8 mouse cellular contexts compared by ENCODE assay signal in the genomic region with DNA sequence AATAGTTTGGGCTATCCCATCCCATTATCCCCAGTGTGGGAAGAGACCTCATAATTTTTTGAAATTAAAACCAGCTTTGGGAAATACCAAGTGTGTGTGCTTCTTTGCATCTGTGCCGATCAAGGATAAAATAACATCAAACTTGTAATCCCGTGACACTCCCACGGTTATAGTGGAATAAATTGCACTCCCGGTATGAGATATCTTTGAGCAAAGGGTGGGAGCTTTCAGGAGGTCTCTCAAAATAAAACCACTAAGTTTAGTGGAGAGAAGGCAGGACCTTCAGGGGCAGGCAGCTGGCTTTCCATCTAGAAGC. TPM values are rescaled to one million over a fixed set of nuclear protein-coding genes. Genes with fewer than 3 reads are reported as not detected.
DNase-seq lines count a peak whose midpoint lies in the region; ATAC-seq and TF ChIP-seq lines count a peak whose summit lies in the region.

No protein-coding gene starts in this region.

- no peak for ATAC-seq in erythroblast, adult 5-6 weeks (replicated peaks; ENCODE audit: low FRiP score, poor library complexity, severe bottlenecking)
- no peak for ATAC-seq in neural tube, embryonic 11.5 days (ENCODE audit: insufficient read depth, low FRiP score, low TSS enrichment)
- ATAC-seq in limb, embryonic 14.5 days (ENCODE audit: low FRiP score, low read depth): no peak
- ATAC-seq in stomach, embryonic 14.5 days (ENCODE audit: insufficient number of reproducible peaks, insufficient read depth, low FRiP score, low read depth): no peak

- no peak for DNase-seq in neural tube, embryonic 11.5 days (ENCODE audit: low spot score)
- no peak for DNase-seq in neural tube, embryonic 10.5 days (ENCODE audit: extremely low spot score, low spot score)
- no peak for DNase-seq in limb, embryonic 14.5 days (ENCODE audit: low spot score)
- no peak for DNase-seq in urinary bladder, postnatal 25 days (ENCODE audit: low spot score)
- DNase-seq in Muller cell, postnatal 12 days (ENCODE audit: inconsistent ontology term): no peak

- no peaks in the 10 kb centered on the region for H3K9me3 ChIP-seq in erythroblast, embryonic 14.5 days (ENCODE audit: control insufficient read depth, low read length)
- no peaks in the 10 kb centered on the region for H3K9me3 ChIP-seq in neural tube, embryonic 11.5 days (ENCODE audit: control insufficient read depth, low read length)
- H3K9me3 ChIP-seq in limb, embryonic 14.5 days (ENCODE audit: control insufficient read depth, low read length): no peaks in the 10 kb centered on the region
- H3K9me3 ChIP-seq in stomach, embryonic 14.5 days (ENCODE audit: control insufficient read depth, low read depth, low read length): no peaks in the 10 kb centered on the region

- peaks cover 79% of the 10 kb centered on the region for H3K4me1 ChIP-seq in erythroblast, embryonic 14.5 days (ENCODE audit: control insufficient read depth)
- peaks cover 4% of the 10 kb centered on the region; the same call in 1 of the 2 replicates for H3K4me1 ChIP-seq in neural tube, embryonic 11.5 days (ENCODE audit: control insufficient read depth, insufficient read depth, low read length)
- H3K4me1 ChIP-seq in limb, embryonic 14.5 days (ENCODE audit: control insufficient read depth, insufficient read depth, low read length): peaks cover 22% of the 10 kb centered on the region
- peaks cover 18% of the 10 kb centered on the region; the same call in 1 of the 2 replicates for H3K4me1 ChIP-seq in stomach, embryonic 14.5 days (ENCODE audit: control insufficient read depth, insufficient read depth, low read length)

- H3K36me3 ChIP-seq in erythroblast, embryonic 14.5 days (ENCODE audit: control insufficient read depth): peaks cover 33% of the 10 kb centered on the region
- H3K36me3 ChIP-seq in neural tube, embryonic 11.5 days (ENCODE audit: control insufficient read depth, insufficient read depth, low read length): no peaks in the 10 kb centered on the region
- H3K36me3 ChIP-seq in limb, embryonic 14.5 days (ENCODE audit: control insufficient read depth, insufficient read depth, low read length): peaks cover 11% of the 10 kb centered on the region
- peaks cover 5% of the 10 kb centered on the region; the same call in 1 of the 2 replicates for H3K36me3 ChIP-seq in stomach, embryonic 14.5 days (ENCODE audit: control insufficient read depth, insufficient read depth, low read length)

- no peaks in the 10 kb centered on the region for H3K27me3 ChIP-seq in erythroblast, embryonic 14.5 days (ENCODE audit: control insufficient read depth)
- no peaks in the 10 kb centered on the region for H3K27me3 ChIP-seq in neural tube, embryonic 11.5 days (ENCODE audit: control insufficient read depth, insufficient read depth, low read length)
- H3K27me3 ChIP-seq in limb, embryonic 14.5 days (ENCODE audit: control insufficient read depth, insufficient read depth, low read length): no peaks in the 10 kb centered on the region
- no peaks in the 10 kb centered on the region for H3K27me3 ChIP-seq in stomach, embryonic 14.5 days (ENCODE audit: control insufficient read depth, insufficient read depth, low read length)

- H3K4me2 ChIP-seq in neural tube, embryonic 11.5 days (ENCODE audit: low read depth): peak overlapping the region; percentile 66
- peak overlapping the region; percentile 57 for H3K4me2 ChIP-seq in limb, embryonic 14.5 days (replicated peaks; ENCODE audit: low read depth, low read length, severe bottlenecking)
- H3K4me2 ChIP-seq in stomach, embryonic 14.5 days (replicated peaks; ENCODE audit: low read depth, low read length): peak overlapping the region; percentile 56

- H3K9ac ChIP-seq in neural tube, embryonic 11.5 days (ENCODE audit: low read length): peak overlapping the region; percentile 61
- H3K9ac ChIP-seq in limb, embryonic 14.5 days (ENCODE audit: low read depth, low read length, severe bottlenecking): peak overlapping the region; percentile 51; the same call in 1 of the 2 replicates
- no peak overlapping the region; the same call in 1 of the 2 replicates for H3K9ac ChIP-seq in stomach, embryonic 14.5 days (replicated peaks; ENCODE audit: low read depth, low read length)

- WGBS in neural tube, embryonic 11.5 days: 43% methylated on average over 4 of the region's 4 CpGs
- 23% methylated on average over 4 of the region's 4 CpGs for WGBS in limb, embryonic 14.5 days
- 22% methylated on average over 4 of the region's 4 CpGs for WGBS in stomach, embryonic 14.5 days

- H3K27ac ChIP-seq in neural tube, embryonic 11.5 days (ENCODE audit: low read depth, low read length): 0 out of 2 replicates have a peak overlapping the region, but pooled peaks have one; percentile 24
- peak overlapping the region; percentile 85 for H3K27ac ChIP-seq in limb, embryonic 14.5 days (replicated peaks; ENCODE audit: low read depth, low read length)
- peak overlapping the region; percentile 94 for H3K27ac ChIP-seq in stomach, embryonic 14.5 days (ENCODE audit: low read length)

- peak overlapping the region; percentile 76 for H3K4me3 ChIP-seq in erythroblast, embryonic 14.5 days (replicated peaks)
- peak overlapping the region; percentile 33 for H3K4me3 ChIP-seq in neural tube, embryonic 11.5 days (ENCODE audit: low read depth, low read length)
- H3K4me3 ChIP-seq in limb, embryonic 14.5 days (replicated peaks; ENCODE audit: low read length): peak overlapping the region; percentile 36
- H3K4me3 ChIP-seq in stomach, embryonic 14.5 days (ENCODE audit: low read depth, low read length): peak overlapping the region; percentile 31

- no peak for TF ChIP-seq POLR2A in limb, embryonic 14.5 days (IDR thresholded peaks at IDR 0.05; ENCODE audit: borderline replicate concordance, extremely low read depth, insufficient read depth, insufficient read length)

RNA-seq across cellular contexts. Expression of gene Sertad1, which starts 3.5 kb away (rescaled TPM):
- 17.9 and 18.5 TPM in 2 replicates for polyA plus RNA-seq in erythroblast, embryonic 14.5 days (2012)
- total RNA-seq in erythroblast, adult 5-6 weeks (2015; ENCODE audit: low replicate concordance): 26.5 and 34.1 TPM in 2 replicates
- total RNA-seq in erythroblast, adult 5-6 weeks (2017; ENCODE audit: low replicate concordance): 26.2 and 30.5 TPM in 2 replicates
- 17.0 and 18.4 TPM in 2 replicates for polyA plus RNA-seq in neural tube, embryonic 11.5 days (2014; fragmentation: Nextera tagmentation; extraction: Ambion mirVana)
- 23.3 and 28.0 TPM in 2 replicates for polyA plus RNA-seq in limb, embryonic 14.5 days (2012; rRNA removed)
- 34.2 and 39.4 TPM in 2 replicates for polyA plus RNA-seq in limb, embryonic 14.5 days (2014; fragmentation: Nextera tagmentation; extraction: Ambion mirVana)
- 33.6 and 35.5 TPM in 2 replicates for polyA plus RNA-seq in stomach, embryonic 14.5 days (2014; fragmentation: Nextera tagmentation; extraction: Ambion mirVana)

RNA-seq across cellular contexts. Expression of gene Prx, which starts 8.9 kb away (rescaled TPM):
- 0.41 TPM in 2 replicates for polyA plus RNA-seq in erythroblast, embryonic 14.5 days (2012)
- not detected in 2 replicates for total RNA-seq in erythroblast, adult 5-6 weeks (2015; ENCODE audit: low replicate concordance)
- 0.28 and 0.43 TPM in 2 replicates for total RNA-seq in erythroblast, adult 5-6 weeks (2017; ENCODE audit: low replicate concordance)
- 0.99 and 1.3 TPM in 2 replicates for polyA plus RNA-seq in neural tube, embryonic 11.5 days (2014; fragmentation: Nextera tagmentation; extraction: Ambion mirVana)
- 6.3 and 6.6 TPM in 2 replicates for polyA plus RNA-seq in limb, embryonic 14.5 days (2012; rRNA removed)
- polyA plus RNA-seq in limb, embryonic 14.5 days (2014; fragmentation: Nextera tagmentation; extraction: Ambion mirVana): 2.1 and 2.5 TPM in 2 replicates
- polyA plus RNA-seq in stomach, embryonic 14.5 days (2014; fragmentation: Nextera tagmentation; extraction: Ambion mirVana): 1.4 and 1.5 TPM in 2 replicates

RNA-seq across cellular contexts. Expression of gene Sertad3, which starts 16.6 kb away (rescaled TPM):
- 9.6 and 9.9 TPM in 2 replicates for polyA plus RNA-seq in erythroblast, embryonic 14.5 days (2012)
- total RNA-seq in erythroblast, adult 5-6 weeks (2015; ENCODE audit: low replicate concordance): 31.8 and 57.3 TPM in 2 replicates
- total RNA-seq in erythroblast, adult 5-6 weeks (2017; ENCODE audit: low replicate concordance): 56.2 and 61.8 TPM in 2 replicates
- polyA plus RNA-seq in neural tube, embryonic 11.5 days (2014; fragmentation: Nextera tagmentation; extraction: Ambion mirVana): 22.8 and 24.0 TPM in 2 replicates
- 31.3 and 32.1 TPM in 2 replicates for polyA plus RNA-seq in limb, embryonic 14.5 days (2012; rRNA removed)
- 31.5 and 32.4 TPM in 2 replicates for polyA plus RNA-seq in limb, embryonic 14.5 days (2014; fragmentation: Nextera tagmentation; extraction: Ambion mirVana)
- polyA plus RNA-seq in stomach, embryonic 14.5 days (2014; fragmentation: Nextera tagmentation; extraction: Ambion mirVana): 29.5 and 32.9 TPM in 2 replicates

RNA-seq across cellular contexts. Expression of gene Hipk4, which starts 32.9 kb away (rescaled TPM):
- 0.27 and 0.38 TPM in 2 replicates for polyA plus RNA-seq in erythroblast, embryonic 14.5 days (2012)
- total RNA-seq in erythroblast, adult 5-6 weeks (2015; ENCODE audit: low replicate concordance): not detected in 2 replicates
- not detected in 2 replicates for total RNA-seq in erythroblast, adult 5-6 weeks (2017; ENCODE audit: low replicate concordance)
- 0.30 and 0.50 TPM in 2 replicates for polyA plus RNA-seq in neural tube, embryonic 11.5 days (2014; fragmentation: Nextera tagmentation; extraction: Ambion mirVana)
- polyA plus RNA-seq in limb, embryonic 14.5 days (2012; rRNA removed): 4.3 and 5.4 TPM in 2 replicates
- polyA plus RNA-seq in limb, embryonic 14.5 days (2014; fragmentation: Nextera tagmentation; extraction: Ambion mirVana): 0.95 and 1.2 TPM in 2 replicates
- 1.0 and 1.3 TPM in 2 replicates for polyA plus RNA-seq in stomach, embryonic 14.5 days (2014; fragmentation: Nextera tagmentation; extraction: Ambion mirVana)

RNA-seq across cellular contexts. Expression of gene Blvrb, which starts 42.4 kb away (rescaled TPM):
- polyA plus RNA-seq in erythroblast, embryonic 14.5 days (2012): 842 and 917 TPM in 2 replicates
- 379 and 403 TPM in 2 replicates for total RNA-seq in erythroblast, adult 5-6 weeks (2015; ENCODE audit: low replicate concordance)
- total RNA-seq in erythroblast, adult 5-6 weeks (2017; ENCODE audit: low replicate concordance): 431 and 604 TPM in 2 replicates
- 34.3 and 34.5 TPM in 2 replicates for polyA plus RNA-seq in neural tube, embryonic 11.5 days (2014; fragmentation: Nextera tagmentation; extraction: Ambion mirVana)
- polyA plus RNA-seq in limb, embryonic 14.5 days (2012; rRNA removed): 44.8 and 49.5 TPM in 2 replicates
- 60.8 and 61.2 TPM in 2 replicates for polyA plus RNA-seq in limb, embryonic 14.5 days (2014; fragmentation: Nextera tagmentation; extraction: Ambion mirVana)
- 67.3 and 78.3 TPM in 2 replicates for polyA plus RNA-seq in stomach, embryonic 14.5 days (2014; fragmentation: Nextera tagmentation; extraction: Ambion mirVana)

Comparison
In these comparisons a context has a peak if more than half of its experiments do, and no peak if none do; other contexts are left out.
1. H3K27ac ChIP-seq: peak in every context shown above with its lines; median percentile 94 in stomach, embryonic 14.5 days; 85 in limb, embryonic 14.5 days; 24 in neural tube, embryonic 11.5 days.